Mouse (Mus musculus) brain, embryonic 14.5 days (tissue): ENCODE results near the gene Vil1.

Experiments
- CTCF ChIP-seq: fragments of 200-500 bp; IDR thresholded peaks from 2 replicates; pipeline ENCODE4 v1.5.1; 2012; ENCODE audit warnings: inconsistent platforms, mild to moderate bottlenecking, moderate library complexity, borderline replicate concordance; ENCODE audit not compliant: insufficient read depth, insufficient read length; ENCODE audit errors: extremely low read depth
- POLR2A ChIP-seq: fragments of 200-500 bp; IDR thresholded peaks from 2 replicates; pipeline ENCODE4 v1.6.1; 2012; ENCODE audit warnings: mild to moderate bottlenecking, inconsistent platforms, borderline replicate concordance; ENCODE audit not compliant: poor library complexity, insufficient read depth, insufficient read length, severe bottlenecking; ENCODE audit errors: extremely low read depth

DNA sequence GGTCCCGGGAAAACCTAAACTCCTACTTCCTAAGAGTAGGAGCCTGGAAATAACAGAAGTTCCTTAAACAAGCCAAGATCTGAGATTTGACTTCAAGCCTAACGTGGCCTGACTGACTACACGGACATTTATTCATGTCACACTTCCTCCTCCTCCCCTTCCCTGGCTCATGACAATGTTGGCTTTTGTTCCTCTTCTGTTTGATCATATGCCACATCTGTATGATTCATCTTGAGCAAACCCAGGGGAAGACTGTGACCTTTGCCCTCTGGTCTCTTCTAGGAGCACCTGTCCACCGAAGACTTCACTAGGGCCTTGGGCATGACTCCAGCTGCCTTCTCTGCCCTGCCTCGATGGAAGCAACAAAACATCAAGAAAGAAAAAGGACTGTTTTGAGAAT lies 25.4 kb downstream of the Vil1 start:
- TF ChIP-seq CTCF (no peak), POLR2A (no peak)
